Mouse (Mus musculus): ENCODE measurements around the gene Yap1. TPM values are rescaled to one million over a fixed set of nuclear protein-coding genes. Genes with fewer than 3 reads are reported as not detected.

Gene Yap1
- polyA plus RNA-seq, 1 experiment from 2014 or later, result 29.3 TPM

- ATAC-seq (replicated peaks; ENCODE audit: low FRiP score, low TSS enrichment, low read depth), result no peak
- DNase-seq (ENCODE audit: low spot score), result no peak
- no peaks in the 10 kb centered on the region for H3K9me3 ChIP-seq (ENCODE audit: control insufficient read depth, low read length)
- H3K27me3 ChIP-seq (replicated peaks; ENCODE audit: control insufficient read depth, insufficient read depth, low read length), result no peaks in the 10 kb centered on the region
- no peak overlapping the region for H3K27ac ChIP-seq (ENCODE audit: low read depth)
- no peak overlapping the region for H3K4me3 ChIP-seq (ENCODE audit: low read depth, low read length)
- H3K4me2 ChIP-seq (ENCODE audit: low read length), result no peak overlapping the region
- WGBS, result 91% methylated on average over 5 of the region's 5 CpGs
- H3K9ac ChIP-seq (ENCODE audit: low read length), result no peak overlapping the region
- H3K36me3 ChIP-seq (ENCODE audit: control insufficient read depth, insufficient read depth, low read length), result peaks cover 72% of the 10 kb centered on the region
- H3K4me1 ChIP-seq (replicated peaks; ENCODE audit: control insufficient read depth, insufficient read depth, low read length), result no peaks in the 10 kb centered on the region
Measured at GRCm38 (mm10) chr9:7952886-7953285, 51.5 kb downstream of the Yap1 start.

- WGBS, result 79% methylated on average over 7 of the region's 7 CpGs
- peaks cover 83% of the 10 kb centered on the region for H3K36me3 ChIP-seq (ENCODE audit: control insufficient read depth, insufficient read depth, low read length)
Measured at GRCm38 (mm10) chr9:7950211-7950644, 54.2 kb downstream of the Yap1 start.

GRCm38 (mm10) chr9:7947946-7948345 lies 56.5 kb downstream of the Yap1 start:
- Histone ChIP-seq H3K4me1 (replicated peaks; ENCODE audit: control insufficient read depth, insufficient read depth, low read length) (no peaks in the 10 kb centered on the region), H3K9ac (ENCODE audit: low read length) (no peak overlapping the region), H3K4me3 (ENCODE audit: low read depth, low read length) (no peak overlapping the region), H3K27ac (ENCODE audit: low read depth) (no peak overlapping the region), H3K9me3 (ENCODE audit: control insufficient read depth, low read length) (no peaks in the 10 kb centered on the region), H3K4me2 (ENCODE audit: low read length) (no peak overlapping the region), H3K36me3 (ENCODE audit: control insufficient read depth, insufficient read depth, low read length) (peaks cover 83% of the 10 kb centered on the region), H3K27me3 (replicated peaks; ENCODE audit: control insufficient read depth, insufficient read depth, low read length) (no peaks in the 10 kb centered on the region)
- DNase-seq (ENCODE audit: low spot score) (no peak), ATAC-seq (replicated peaks; ENCODE audit: low FRiP score, low TSS enrichment, low read depth) (no peak)
- 91% methylated on average over 4 of the region's 4 CpGs for WGBS

More at GRCm38 (mm10) chr9:7950211-7950644, 54.2 kb downstream of the Yap1 start:
- ATAC-seq (replicated peaks; ENCODE audit: low FRiP score, low TSS enrichment, low read depth) (no peak), DNase-seq (ENCODE audit: low spot score) (no peak)
- Histone ChIP-seq H3K4me1 (replicated peaks; ENCODE audit: control insufficient read depth, insufficient read depth, low read length) (no peaks in the 10 kb centered on the region), H3K4me2 (ENCODE audit: low read length) (no peak overlapping the region), H3K9ac (ENCODE audit: low read length) (no peak overlapping the region), H3K4me3 (ENCODE audit: low read depth, low read length) (no peak overlapping the region), H3K9me3 (ENCODE audit: control insufficient read depth, low read length) (no peaks in the 10 kb centered on the region), H3K27ac (ENCODE audit: low read depth) (no peak overlapping the region), H3K27me3 (replicated peaks; ENCODE audit: control insufficient read depth, insufficient read depth, low read length) (no peaks in the 10 kb centered on the region)

GRCm38 (mm10) chr9:7943796-7944462 lies 60.5 kb downstream of the Yap1 start:
- H3K36me3 ChIP-seq (ENCODE audit: control insufficient read depth, insufficient read depth, low read length), result peaks cover 73% of the 10 kb centered on the region
- WGBS, result 87% methylated on average over 7 of the region's 7 CpGs
- no peak overlapping the region for H3K27ac ChIP-seq (ENCODE audit: low read depth)
- H3K9ac ChIP-seq (ENCODE audit: low read length), result no peak overlapping the region
- H3K27me3 ChIP-seq (replicated peaks; ENCODE audit: control insufficient read depth, insufficient read depth, low read length), result no peaks in the 10 kb centered on the region
- ATAC-seq (replicated peaks; ENCODE audit: low FRiP score, low TSS enrichment, low read depth), result no peak
- H3K4me2 ChIP-seq (ENCODE audit: low read length), result no peak overlapping the region
- no peaks in the 10 kb centered on the region for H3K9me3 ChIP-seq (ENCODE audit: control insufficient read depth, low read length)
- no peaks in the 10 kb centered on the region for H3K4me1 ChIP-seq (replicated peaks; ENCODE audit: control insufficient read depth, insufficient read depth, low read length)
- DNase-seq (ENCODE audit: low spot score), result no peak
- no peak overlapping the region for H3K4me3 ChIP-seq (ENCODE audit: low read depth, low read length)

- no peak for ATAC-seq (replicated peaks; ENCODE audit: low FRiP score, low TSS enrichment, low read depth)
- DNase-seq (ENCODE audit: low spot score), result no peak
Measured at GRCm38 (mm10) chr9:7942701-7943100, 61.7 kb downstream of the Yap1 start.

GRCm38 (mm10) chr9:7940075-7940474 lies 64.3 kb downstream of the Yap1 start:
- Histone ChIP-seq H3K36me3 (ENCODE audit: control insufficient read depth, insufficient read depth, low read length) (peaks cover 81% of the 10 kb centered on the region), H3K4me2 (ENCODE audit: low read length) (no peak overlapping the region), H3K9ac (ENCODE audit: low read length) (no peak overlapping the region), H3K4me1 (replicated peaks; ENCODE audit: control insufficient read depth, insufficient read depth, low read length) (no peaks in the 10 kb centered on the region), H3K9me3 (ENCODE audit: control insufficient read depth, low read length) (no peaks in the 10 kb centered on the region), H3K27me3 (replicated peaks; ENCODE audit: control insufficient read depth, insufficient read depth, low read length) (no peaks in the 10 kb centered on the region), H3K4me3 (ENCODE audit: low read depth, low read length) (no peak overlapping the region), H3K27ac (ENCODE audit: low read depth) (no peak overlapping the region)
- no peak for DNase-seq (ENCODE audit: low spot score)
- 92% methylated on average over 4 of the region's 4 CpGs for WGBS
- ATAC-seq (replicated peaks; ENCODE audit: low FRiP score, low TSS enrichment, low read depth), result no peak

More at GRCm38 (mm10) chr9:7942701-7943100, 61.7 kb downstream of the Yap1 start:
- H3K36me3 ChIP-seq (ENCODE audit: control insufficient read depth, insufficient read depth, low read length), result peaks cover 72% of the 10 kb centered on the region
- H3K4me2 ChIP-seq (ENCODE audit: low read length), result no peak overlapping the region
- H3K9me3 ChIP-seq (ENCODE audit: control insufficient read depth, low read length), result no peaks in the 10 kb centered on the region
- H3K4me3 ChIP-seq (ENCODE audit: low read depth, low read length), result no peak overlapping the region
- 92% methylated on average over 8 of the region's 8 CpGs for WGBS
- no peak overlapping the region for H3K9ac ChIP-seq (ENCODE audit: low read length)
- no peaks in the 10 kb centered on the region for H3K27me3 ChIP-seq (replicated peaks; ENCODE audit: control insufficient read depth, insufficient read depth, low read length)
- no peak overlapping the region for H3K27ac ChIP-seq (ENCODE audit: low read depth)
- H3K4me1 ChIP-seq (replicated peaks; ENCODE audit: control insufficient read depth, insufficient read depth, low read length), result no peaks in the 10 kb centered on the region

GRCm38 (mm10) chr9:7934419-7934818 lies 70.0 kb downstream of the Yap1 start:
- Histone ChIP-seq H3K27me3 (replicated peaks; ENCODE audit: control insufficient read depth, insufficient read depth, low read length) (no peaks in the 10 kb centered on the region), H3K27ac (ENCODE audit: low read depth) (no peak overlapping the region), H3K4me3 (ENCODE audit: low read depth, low read length) (no peak overlapping the region), H3K36me3 (ENCODE audit: control insufficient read depth, insufficient read depth, low read length) (peaks cover 92% of the 10 kb centered on the region), H3K9ac (ENCODE audit: low read length) (no peak overlapping the region), H3K4me1 (replicated peaks; ENCODE audit: control insufficient read depth, insufficient read depth, low read length) (no peaks in the 10 kb centered on the region), H3K4me2 (ENCODE audit: low read length) (no peak overlapping the region), H3K9me3 (ENCODE audit: control insufficient read depth, low read length) (peaks cover 21% of the 10 kb centered on the region)
- 97% methylated on average over 10 of the region's 10 CpGs for WGBS
- no peak for ATAC-seq (replicated peaks; ENCODE audit: low FRiP score, low TSS enrichment, low read depth)
- DNase-seq (ENCODE audit: low spot score), result no peak

- Histone ChIP-seq H3K36me3 (ENCODE audit: control insufficient read depth, insufficient read depth, low read length) (peaks cover 61% of the 10 kb centered on the region), H3K9me3 (ENCODE audit: control insufficient read depth, low read length) (peaks cover 21% of the 10 kb centered on the region), H3K9ac (ENCODE audit: low read length) (no peak overlapping the region), H3K4me3 (ENCODE audit: low read depth, low read length) (no peak overlapping the region), H3K4me2 (ENCODE audit: low read length) (no peak overlapping the region), H3K4me1 (replicated peaks; ENCODE audit: control insufficient read depth, insufficient read depth, low read length) (no peaks in the 10 kb centered on the region), H3K27me3 (replicated peaks; ENCODE audit: control insufficient read depth, insufficient read depth, low read length) (no peaks in the 10 kb centered on the region), H3K27ac (ENCODE audit: low read depth) (no peak overlapping the region)
- DNase-seq (ENCODE audit: low spot score) (no peak), ATAC-seq (replicated peaks; ENCODE audit: low FRiP score, low TSS enrichment, low read depth) (no peak)
- 70% methylated on average over 6 of the region's 6 CpGs for WGBS
Measured at GRCm38 (mm10) chr9:7929552-7929951, 74.8 kb downstream of the Yap1 start.

- DNase-seq (ENCODE audit: low spot score), result no peak
- no peak overlapping the region for H3K4me3 ChIP-seq (ENCODE audit: low read depth, low read length)
- WGBS, result 80% methylated on average over 3 of the region's 3 CpGs
- no peaks in the 10 kb centered on the region for H3K4me1 ChIP-seq (replicated peaks; ENCODE audit: control insufficient read depth, insufficient read depth, low read length)
- peaks cover 57% of the 10 kb centered on the region for H3K36me3 ChIP-seq (ENCODE audit: control insufficient read depth, insufficient read depth, low read length)
- H3K4me2 ChIP-seq (ENCODE audit: low read length), result no peak overlapping the region
- H3K9ac ChIP-seq (ENCODE audit: low read length), result no peak overlapping the region
- no peaks in the 10 kb centered on the region for H3K27me3 ChIP-seq (replicated peaks; ENCODE audit: control insufficient read depth, insufficient read depth, low read length)
- ATAC-seq (replicated peaks; ENCODE audit: low FRiP score, low TSS enrichment, low read depth), result no peak
- peaks cover 18% of the 10 kb centered on the region for H3K9me3 ChIP-seq (ENCODE audit: control insufficient read depth, low read length)
- H3K27ac ChIP-seq (ENCODE audit: low read depth), result no peak overlapping the region
Measured at GRCm38 (mm10) chr9:7928866-7929265, 75.5 kb downstream of the Yap1 start.

All from intestine, embryonic 14.5 days (tissue).